Mouse (Mus musculus) neutrophil, adult 59 days (primary cell): Measurements from ENCODE around the gene Dync2h1. TPM values are rescaled to one million over a fixed set of nuclear protein-coding genes. Genes with fewer than 3 reads are reported as not detected.

Experiments
- total RNA-seq, 2 experiments: library from RNA; stranded (reverse); gene quantifications; 1 replicate in 1 of 2; 2 replicates in 1 of 2; pipeline ENCODE4 v1.2.4; 2023

The Dync2h1 gene
- 1 to 10 TPM; 2.4 to 2.6 TPM for total RNA-seq

DNA sequence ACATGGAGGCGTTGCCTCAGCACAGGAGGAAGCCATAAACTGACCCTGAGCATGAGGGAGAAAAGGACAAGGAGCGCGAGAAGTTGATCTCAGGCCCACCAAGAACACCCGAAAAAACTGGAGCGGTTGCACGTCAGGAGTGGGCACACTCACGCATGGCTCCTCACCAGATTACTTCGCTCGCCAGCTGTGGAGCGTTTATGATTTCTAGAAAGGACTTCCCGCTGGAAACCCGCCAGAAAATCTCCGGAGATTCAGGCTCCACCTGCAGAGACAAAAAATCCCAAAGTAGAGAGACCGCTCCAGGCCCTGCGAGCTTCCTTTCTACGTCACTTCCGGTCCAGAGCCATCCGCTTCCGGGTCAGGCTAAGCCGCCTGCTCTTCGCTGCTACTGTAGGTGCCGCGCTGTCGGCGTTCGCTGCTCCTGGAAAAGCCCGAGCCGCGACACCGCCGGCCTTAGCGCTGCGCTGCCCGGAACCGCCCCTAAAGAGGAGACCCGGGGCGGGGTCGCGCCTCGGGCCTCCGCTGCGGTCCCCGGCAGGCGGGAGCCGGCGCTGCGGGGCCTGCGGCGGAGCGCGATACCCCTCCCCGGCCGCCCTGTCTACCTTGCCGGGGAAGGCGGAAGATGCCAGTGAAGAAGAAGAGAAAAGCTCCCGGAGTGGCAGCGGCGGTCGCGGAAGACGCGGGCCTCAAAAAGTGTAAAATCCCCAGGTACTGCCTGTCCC lies at the start of gene Dync2h1, which contains the start of gene Dcun1d5:
Dync2h1 (minus strand) TSS at position 275 of the 725 bp plus-strand sequence.
Dcun1d5 (plus strand) TSS at position 349 of the 725 bp plus-strand sequence.

Other genes starting within 250 kb of the Dync2h1 start
- 10 to 100 TPM; 34.7 to 45.3 TPM for gene Dcun1d5, start 74 bp upstream of the Dync2h1 start, total RNA-seq
- gene Mmp13, start 88.1 kb upstream of the Dync2h1 start, total RNA-seq, result under 1 TPM; 0.18 to 0.55 TPM
- not detected for gene Mmp12, start 159.9 kb upstream of the Dync2h1 start, total RNA-seq
- gene Mmp1b, start 203.6 kb upstream of the Dync2h1 start, total RNA-seq, result not detected